Mouse (Mus musculus): ENCODE measurements at regions not wholly inside any gene's neighbourhood (a gene's known extent, or its start where the extent isn't known, plus 50 kb on each side); places are given as distances from the start of the nearest gene placed in this dataset.

DNA sequence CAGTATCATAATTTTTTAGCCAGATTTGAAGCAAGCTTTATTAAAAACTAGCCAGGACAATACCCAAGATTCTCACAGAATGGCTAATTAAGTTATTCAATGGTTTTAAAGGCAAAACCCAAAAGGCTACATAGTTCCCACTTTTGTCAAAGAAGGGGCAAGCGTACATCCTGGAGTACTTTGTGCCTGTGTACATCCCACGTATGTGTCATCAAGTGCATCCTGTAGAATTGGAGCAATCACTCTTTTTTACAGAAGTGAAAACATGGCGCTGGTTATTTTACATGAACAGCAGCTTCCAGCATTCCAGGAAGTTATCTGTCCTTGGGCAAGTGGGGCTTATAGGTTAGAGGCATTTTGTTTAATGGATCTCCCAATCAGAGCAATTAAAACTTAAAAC is 119.0 kb upstream of the Htr2a start:
- TF ChIP-seq POLR2A (IDR thresholded peaks at IDR 0.05; ENCODE audit: borderline replicate concordance, extremely low read depth, insufficient read depth, insufficient read length, poor library complexity, severe bottlenecking): no peak
- no peak for TF ChIP-seq CTCF (IDR thresholded peaks at IDR 0.05; ENCODE audit: borderline replicate concordance, extremely low read depth, insufficient read depth, insufficient read length)
